Mouse (Mus musculus) heart, postnatal 0 days (tissue): Measurements from ENCODE around the gene Dpagt1. TPM values are rescaled to one million over a fixed set of nuclear protein-coding genes. Genes with fewer than 3 reads are reported as not detected.

Experiments
- ATAC-seq: fragments of 200-750 bp; cut with Nextera tagmentation; 2 replicates; pipeline ENCODE4 v1.8.0; 2017; ENCODE audit warnings: low read depth, moderate number of reproducible peaks, moderate library complexity; ENCODE audit not compliant: insufficient read depth
- DNase-seq: peaks from one replicate; pipeline ENCODE4 v3.0.0-alpha.2; 2016; ENCODE audit warnings: low spot score
- H3K27ac ChIP-seq: fragments of 300-500 bp; sonication (generic); 2 replicates; pipeline ENCODE4 v1.5.1; 2014; ENCODE audit warnings: low read depth, mild to moderate bottlenecking
- H3K27me3 ChIP-seq: fragments of 300-500 bp; sonication (generic); 2 replicates; pipeline ENCODE4 v1.6.1; 2014; ENCODE audit warnings: low read length, mixed read lengths; ENCODE audit not compliant: control insufficient read depth, insufficient read depth
- H3K36me3 ChIP-seq: fragments of 300-500 bp; sonication (generic); replicated peaks from 2 replicates; pipeline ENCODE4 v1.6.1; 2014; ENCODE audit warnings: low read length, mixed read lengths; ENCODE audit not compliant: control insufficient read depth, insufficient read depth
- H3K4me1 ChIP-seq: fragments of 300-500 bp; sonication (generic); 2 replicates; pipeline ENCODE4 v1.6.1; 2014; ENCODE audit warnings: antibody characterized with exemption; ENCODE audit not compliant: control insufficient read depth, insufficient read depth
- H3K4me2 ChIP-seq: fragments of 300-500 bp; sonication (generic); 2 replicates; pipeline ENCODE4 v1.6.1; 2014; ENCODE audit warnings: low read depth, mild to moderate bottlenecking, low read length, moderate library complexity
- H3K4me3 ChIP-seq: fragments of 300-500 bp; sonication (generic); 2 replicates; pipeline ENCODE4 v1.5.1; 2014; ENCODE audit warnings: low read depth, low read length
- H3K9ac ChIP-seq: fragments of 300-500 bp; sonication (generic); replicated peaks from 2 replicates; pipeline ENCODE4 v1.6.1; 2014; ENCODE audit warnings: low read depth, low read length, mixed read lengths
- H3K9me3 ChIP-seq: fragments of 300-500 bp; sonication (generic); replicated peaks from 2 replicates; pipeline ENCODE4 v1.6.1; 2016; ENCODE audit warnings: low read length; ENCODE audit not compliant: control insufficient read depth
- CTCF ChIP-seq: IDR thresholded peaks from 2 replicates; pipeline ENCODE4 v1.5.1; 2016; ENCODE audit warnings: antibody characterized with exemption, control low read depth, low read depth
- EP300 ChIP-seq: IDR thresholded peaks from 2 replicates; pipeline ENCODE4 v1.6.1; 2016; ENCODE audit warnings: antibody characterized with exemption, low read depth
- WGBS: fragments of 180-500 bp; shearing (Covaris S2); extraction: QIAGEN DNeasy Blood & Tissue Kit; methylation state at CpG from one replicate; pipeline ENCODE4 v1.1.7; 2014; 5-methylcytosine and 5-hydroxymethylcytosine counted together
- polyA plus RNA-seq: library from polyadenylated mRNA; unstranded; fragments of >200 nt; fragmentation: Nextera tagmentation; extraction: Ambion mirVana; gene quantifications from 2 replicates; pipeline ENCODE4 v1.2.1, GENCODE M21; 2015
- total RNA-seq: library from RNA; depleted of rRNA; stranded (reverse); fragments of >200 nt; gene quantifications from 2 replicates; pipeline ENCODE4 v1.2.3, GENCODE M21; 2014; ENCODE audit warnings: low replicate concordance

Dpagt1 gene
- total and polyA plus RNA-seq, 2 experiments from 2014 or later: 24.5 to 33.3 TPM

- H3K27me3 ChIP-seq: no peaks in the 10 kb centered on the region
- peaks cover 14% of the 10 kb centered on the region for H3K4me1 ChIP-seq
- TF ChIP-seq EP300 (no peak), CTCF (no peak)
- peak overlapping the region; percentile 92 for H3K4me3 ChIP-seq
- WGBS: 61% methylated on average over 3 of the region's 3 CpGs
- ATAC-seq (no peak), DNase-seq (no peak)
- no peaks in the 10 kb centered on the region for H3K9me3 ChIP-seq
- peak overlapping the region; percentile 98 for H3K4me2 ChIP-seq
- H3K9ac ChIP-seq: peak overlapping the region; percentile 46
- no peak overlapping the region for H3K27ac ChIP-seq
- H3K36me3 ChIP-seq: peaks cover 51% of the 10 kb centered on the region
Observed at GRCm38 (mm10) chr9:44336964-44337363, 11.1 kb downstream of the Dpagt1 start.

- Histone ChIP-seq H3K27ac (no peak overlapping the region), H3K4me1 (peaks cover 21% of the 10 kb centered on the region), H3K27me3 (no peaks in the 10 kb centered on the region), H3K4me3 (peak overlapping the region; percentile 92; the same call in 1 of the 2 replicates), H3K9ac (peak overlapping the region; percentile 46; the same call in 1 of the 2 replicates), H3K36me3 (peaks cover 44% of the 10 kb centered on the region), H3K9me3 (no peaks in the 10 kb centered on the region), H3K4me2 (peak overlapping the region; percentile 98)
- no peak for DNase-seq
- no peak for TF ChIP-seq CTCF
- TF ChIP-seq EP300: no peak
- WGBS: 61% methylated on average over 9 of the region's 9 CpGs
- ATAC-seq: no peak
Observed at GRCm38 (mm10) chr9:44337436-44338169, 11.8 kb downstream of the Dpagt1 start.

GRCm38 (mm10) chr9:44338574-44338973 is 12.8 kb downstream of the Dpagt1 start:
- WGBS: 87% methylated on average over 5 of the region's 5 CpGs
- Histone ChIP-seq H3K9ac (no peak overlapping the region), H3K27me3 (no peaks in the 10 kb centered on the region), H3K27ac (no peak overlapping the region), H3K4me2 (no peak overlapping the region), H3K36me3 (peaks cover 35% of the 10 kb centered on the region), H3K9me3 (no peaks in the 10 kb centered on the region), H3K4me1 (peaks cover 23% of the 10 kb centered on the region), H3K4me3 (no peak overlapping the region)
- ATAC-seq: no peak
- no peak for DNase-seq
- no peak for TF ChIP-seq EP300
- TF ChIP-seq CTCF: no peak

- Histone ChIP-seq H3K9me3 (no peaks in the 10 kb centered on the region), H3K27ac (no peak overlapping the region), H3K27me3 (no peaks in the 10 kb centered on the region), H3K36me3 (peaks cover 32% of the 10 kb centered on the region), H3K4me1 (peaks cover 20% of the 10 kb centered on the region), H3K4me3 (no peak overlapping the region), H3K9ac (no peak overlapping the region), H3K4me2 (no peak overlapping the region)
- ATAC-seq: no peak
- DNase-seq: no peak
- 87% methylated on average over 5 of the region's 5 CpGs for whole genome bisulfite sequencing
- TF ChIP-seq EP300 (no peak), CTCF (no peak)
Observed at GRCm38 (mm10) chr9:44341487-44341886, 15.7 kb downstream of the Dpagt1 start.

- DNase-seq: no peak
- ATAC-seq: no peak
- H3K4me3 ChIP-seq: no peak overlapping the region
- H3K27me3 ChIP-seq: no peaks in the 10 kb centered on the region
- H3K4me1 ChIP-seq: peaks cover 15% of the 10 kb centered on the region; the same call in 1 of the 2 replicates
- no peak overlapping the region for H3K9ac ChIP-seq
- 39% methylated on average over 3 of the region's 3 CpGs for WGBS
- no peak overlapping the region for H3K27ac ChIP-seq
- peaks cover 39% of the 10 kb centered on the region for H3K36me3 ChIP-seq
- H3K4me2 ChIP-seq: peak overlapping the region; percentile 85; the same call in 1 of the 2 replicates
- TF ChIP-seq EP300 (no peak), CTCF (no peak)
- no peaks in the 10 kb centered on the region for H3K9me3 ChIP-seq
Observed at GRCm38 (mm10) chr9:44342173-44342572, 16.4 kb downstream of the Dpagt1 start.
